Mouse (Mus musculus): ENCODE measurements around the gene Lpp. TPM values are rescaled to one million over a fixed set of nuclear protein-coding genes. Genes with fewer than 3 reads are reported as not detected.

The Lpp gene
- total and polyA plus RNA-seq, 3 experiments = not detected

- Histone ChIP-seq H3K27me3 (ENCODE audit: control insufficient read depth in 1 of 2, insufficient read depth in 2 of 2, low read length in 2 of 2) (no peaks in the 10 kb centered on the region), H3K4me1 (ENCODE audit: control insufficient read depth in 1 of 2, insufficient read depth in 2 of 2, low read length in 2 of 2) (no peaks in the 10 kb centered on the region), H3K27ac (ENCODE audit: control insufficient read depth, low read depth, low read length) (no peak overlapping the region), H3K36me3 (ENCODE audit: control insufficient read depth in 1 of 2, insufficient read depth in 2 of 2, low read length in 2 of 2) (no peaks in the 10 kb centered on the region), H3K9me3 (replicated peaks; ENCODE audit: insufficient read depth, low read length) (no peaks in the 10 kb centered on the region), H3K4me3 (ENCODE audit: control insufficient read depth in 1 of 2, insufficient read depth in 1 of 2, low read depth in 2 of 2, low read length in 2 of 2) (no peak overlapping the region), H3K79me2 (ENCODE audit: control insufficient read depth, insufficient read depth, low read length, poor library complexity) (no peaks in the 10 kb centered on the region), H3K9ac (ENCODE audit: control insufficient read depth, low read depth, low read length, poor library complexity, severe bottlenecking) (no peak overlapping the region)
- no peak for DNase-seq (ENCODE audit: low read depth, low spot score)
- TF ChIP-seq CHD1 (IDR thresholded peaks at IDR 0.05; ENCODE audit: low read depth, low read length) (no peak), ETS1 (IDR thresholded peaks at IDR 0.05; ENCODE audit: low read depth, low read length) (no peak), MAFK (IDR thresholded peaks at IDR 0.05; ENCODE audit: borderline replicate concordance, low read depth, low read length) (no peak), GABPA (IDR thresholded peaks at IDR 0.05; ENCODE audit: low read depth, low read length) (no peak), ZKSCAN1 (IDR thresholded peaks at IDR 0.05; ENCODE audit: low read depth, low read length) (no peak), UBTF (IDR thresholded peaks at IDR 0.05; ENCODE audit: borderline replicate concordance, insufficient read depth, low read depth, low read length) (no peak), NRF1 (IDR thresholded peaks at IDR 0.05; ENCODE audit: insufficient read depth, low read depth, low read length, poor library complexity, severe bottlenecking) (no peak), ZMIZ1 (IDR thresholded peaks at IDR 0.05; ENCODE audit: low read depth, low read length) (no peak), TCF12 (IDR thresholded peaks at IDR 0.05; ENCODE audit: low read depth, low read length) (no peak), SIN3A (IDR thresholded peaks at IDR 0.05; ENCODE audit: low read length) (no peak), MYB (IDR thresholded peaks at IDR 0.05; ENCODE audit: low read depth, low read length) (no peak), CTCF (IDR thresholded peaks at IDR 0.05 in 2 of 3, conservative IDR thresholded peaks at IDR 0.05 in 1 of 3; ENCODE audit: control insufficient read depth in 1 of 3, insufficient read depth in 1 of 3, low read depth in 2 of 3, low read length in 3 of 3, poor library complexity in 1 of 3, severe bottlenecking in 1 of 3) (no peak), RCOR1 (IDR thresholded peaks at IDR 0.05; ENCODE audit: low read depth, low read length) (no peak), NELFE (IDR thresholded peaks at IDR 0.05; ENCODE audit: low read depth, low read length) (no peak), POLR2AphosphoS2 (IDR thresholded peaks at IDR 0.05; ENCODE audit: low read length) (no peak), BHLHE40 (IDR thresholded peaks at IDR 0.05; ENCODE audit: borderline replicate concordance, low read depth, low read length) (no peak), EP300 (IDR thresholded peaks at IDR 0.05; ENCODE audit: low read depth in 1 of 2, low read length in 2 of 2) (no peak), HCFC1 (IDR thresholded peaks at IDR 0.05; ENCODE audit: low read depth, low read length) (no peak), ELF1 (IDR thresholded peaks at IDR 0.05; ENCODE audit: low read depth, low read length) (no peak)
Observed at GRCm38 (mm10) chr16:24860445-24860844, 467.1 kb downstream of the Lpp start.

GRCm38 (mm10) chr16:24861374-24861773, 468.1 kb downstream of the Lpp start:
- Histone ChIP-seq H3K79me2 (ENCODE audit: control insufficient read depth, insufficient read depth, low read length, poor library complexity) (no peaks in the 10 kb centered on the region), H3K27ac (ENCODE audit: control insufficient read depth, low read depth, low read length) (no peak overlapping the region), H3K4me3 (ENCODE audit: control insufficient read depth in 1 of 2, insufficient read depth in 1 of 2, low read depth in 2 of 2, low read length in 2 of 2) (no peak overlapping the region), H3K9me3 (replicated peaks; ENCODE audit: insufficient read depth, low read length) (no peaks in the 10 kb centered on the region), H3K36me3 (ENCODE audit: control insufficient read depth in 1 of 2, insufficient read depth in 2 of 2, low read length in 2 of 2) (no peaks in the 10 kb centered on the region), H3K9ac (ENCODE audit: control insufficient read depth, low read depth, low read length, poor library complexity, severe bottlenecking) (no peak overlapping the region), H3K27me3 (ENCODE audit: control insufficient read depth in 1 of 2, insufficient read depth in 2 of 2, low read length in 2 of 2) (no peaks in the 10 kb centered on the region), H3K4me1 (ENCODE audit: control insufficient read depth in 1 of 2, insufficient read depth in 2 of 2, low read length in 2 of 2) (no peaks in the 10 kb centered on the region)
- no peak for TF ChIP-seq RAD21 (IDR thresholded peaks at IDR 0.05; ENCODE audit: low read depth, low read length)
- TF ChIP-seq EP300 (IDR thresholded peaks at IDR 0.05; ENCODE audit: low read depth in 1 of 2, low read length in 2 of 2) = no peak
- TF ChIP-seq POLR2AphosphoS2 (IDR thresholded peaks at IDR 0.05; ENCODE audit: low read length) = no peak
- no peak for TF ChIP-seq ZMIZ1 (IDR thresholded peaks at IDR 0.05; ENCODE audit: low read depth, low read length)
- no peak for TF ChIP-seq ELF1 (IDR thresholded peaks at IDR 0.05; ENCODE audit: low read depth, low read length)
- no peak for TF ChIP-seq TCF12 (IDR thresholded peaks at IDR 0.05; ENCODE audit: low read depth, low read length)
- TF ChIP-seq CHD1 (IDR thresholded peaks at IDR 0.05; ENCODE audit: low read depth, low read length) = no peak
- TF ChIP-seq MXI1 (IDR thresholded peaks at IDR 0.05; ENCODE audit: low read depth, low read length) = no peak
- no peak for TF ChIP-seq USF2 (IDR thresholded peaks at IDR 0.05; ENCODE audit: borderline replicate concordance in 1 of 2, insufficient read depth in 1 of 2, low read depth in 1 of 2, low read length in 2 of 2)
- TF ChIP-seq JUND (IDR thresholded peaks at IDR 0.05; ENCODE audit: low read depth, low read length) = no peak
- no peak for TF ChIP-seq CHD2 (IDR thresholded peaks at IDR 0.05; ENCODE audit: low read length)
- TF ChIP-seq UBTF (IDR thresholded peaks at IDR 0.05; ENCODE audit: borderline replicate concordance, insufficient read depth, low read depth, low read length) = no peak
- no peak for TF ChIP-seq MAX (IDR thresholded peaks at IDR 0.05; ENCODE audit: low read length)
- TF ChIP-seq USF1 (IDR thresholded peaks at IDR 0.05; ENCODE audit: low read depth, low read length) = no peak
- TF ChIP-seq MAZ (IDR thresholded peaks at IDR 0.05; ENCODE audit: low read depth, low read length) = no peak
- no peak for TF ChIP-seq KAT2A (conservative IDR thresholded peaks at IDR 0.05; ENCODE audit: low read depth, low read length)
- TF ChIP-seq MAFK (IDR thresholded peaks at IDR 0.05; ENCODE audit: borderline replicate concordance, low read depth, low read length) = no peak
- no peak for TF ChIP-seq E2F4 (IDR thresholded peaks at IDR 0.05; ENCODE audit: borderline replicate concordance, low read depth, low read length)
- no peak for TF ChIP-seq NELFE (IDR thresholded peaks at IDR 0.05; ENCODE audit: low read depth, low read length)
- TF ChIP-seq NRF1 (IDR thresholded peaks at IDR 0.05; ENCODE audit: insufficient read depth, low read depth, low read length, poor library complexity, severe bottlenecking) = no peak
- no peak for DNase-seq (ENCODE audit: low read depth, low spot score)
